Mouse (Mus musculus) C2C12 (cell line): ENCODE results near the gene Fbxo17.

Experiments
- CEBPB ChIP-seq: IDR thresholded peaks from one replicate; pipeline ENCODE4 v1.6.1; 2011; ENCODE audit warnings: low read depth, mild to moderate bottlenecking, control low read depth, moderate library complexity
- CTCF ChIP-seq: IDR thresholded peaks from one replicate; pipeline ENCODE4 v1.5.1; 2011; ENCODE audit not compliant: control insufficient read depth, insufficient read depth, insufficient read length
- FOSL1 ChIP-seq: IDR thresholded peaks from one replicate; pipeline ENCODE4 v1.8.0; 2011; ENCODE audit warnings: mild to moderate bottlenecking, low read length; ENCODE audit not compliant: poor library complexity, insufficient read depth, severe bottlenecking
- MAX ChIP-seq: IDR thresholded peaks from one replicate; pipeline ENCODE4 v1.6.1; 2011; ENCODE audit warnings: mild to moderate bottlenecking, control low read depth
- MYOG ChIP-seq: IDR thresholded peaks from one replicate; pipeline ENCODE4 v1.6.1; 2011; ENCODE audit not compliant: control insufficient read depth, insufficient read length; ENCODE audit errors: extremely low read depth
- USF1 ChIP-seq: IDR thresholded peaks from one replicate; pipeline ENCODE4 v1.6.1; 2011; ENCODE audit warnings: low read depth, mild to moderate bottlenecking, control low read depth, moderate library complexity

- TF ChIP-seq USF1, result no peak
- TF ChIP-seq CTCF, result no peak
- TF ChIP-seq MAX, result no peak
- no peak for TF ChIP-seq CEBPB
- no peak for TF ChIP-seq FOSL1
- TF ChIP-seq MYOG, result no peak
These were observed 3.0 kb downstream of the Fbxo17 start for GRCm38 (mm10) chr7:28719650-28720049.
